Mouse (Mus musculus): Measurements from ENCODE around the gene Spns3. TPM values are rescaled to one million over a fixed set of nuclear protein-coding genes. Genes with fewer than 3 reads are reported as not detected.
A peak's percentile ranks its signal among the peaks of the same experiment; 100 is the strongest.

The Spns3 gene
- polyA plus RNA-seq, 1 experiment from 2014 or later: 0.99 TPM

DNA sequence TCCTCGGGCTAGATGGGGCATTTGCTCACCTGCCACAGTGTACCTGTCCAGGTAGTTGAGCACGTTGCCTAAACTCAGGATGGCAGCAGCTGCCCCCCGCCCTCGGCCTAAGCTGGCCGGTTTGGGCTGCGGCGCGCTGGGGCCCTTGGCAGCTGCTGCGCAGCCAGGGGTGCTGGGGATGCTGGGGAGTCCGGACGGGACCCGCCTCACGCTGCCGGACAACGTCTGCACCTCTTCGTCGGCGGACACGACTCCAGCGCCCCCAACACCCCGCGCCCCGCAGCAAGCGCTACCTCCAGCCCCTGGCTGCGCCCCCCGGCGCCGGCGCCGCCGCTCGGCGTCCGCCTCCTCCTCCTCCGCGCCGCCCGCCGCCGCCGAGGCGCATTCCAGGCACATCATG lies 60.9 kb downstream of the Spns3 start:
- Histone ChIP-seq H3K4me1 (replicated peaks; ENCODE audit: insufficient read depth, low read length) (0 out of 2 replicates have a peak, but pooled peaks cover 8% of the 10 kb centered on the region), H3K36me3 (ENCODE audit: insufficient read depth, low read length) (no peaks in the 10 kb centered on the region), H3K9me3 (replicated peaks; ENCODE audit: low read length) (no peaks in the 10 kb centered on the region), H3K4me3 (replicated peaks; ENCODE audit: low read depth, low read length) (peak overlapping the region; percentile 64), H3K27me3 (ENCODE audit: insufficient read depth, low read length) (no peaks in the 10 kb centered on the region), H3K9ac (ENCODE audit: low read depth, low read length) (peak overlapping the region; percentile 49), H3K27ac (no peak overlapping the region), H3K4me2 (ENCODE audit: low read length) (peak overlapping the region; percentile 98)
- no peak for DNase-seq (ENCODE audit: low spot score)
- TF ChIP-seq CTCF (IDR thresholded peaks at IDR 0.05; ENCODE audit: low read depth): no peak
- 0 out of 2 replicates have a peak, but pooled peaks have one; percentile 3 for ATAC-seq (replicated peaks; ENCODE audit: low FRiP score, low read depth)
- WGBS: under 1% methylated on average over 30 of the region's 42 CpGs

DNA sequence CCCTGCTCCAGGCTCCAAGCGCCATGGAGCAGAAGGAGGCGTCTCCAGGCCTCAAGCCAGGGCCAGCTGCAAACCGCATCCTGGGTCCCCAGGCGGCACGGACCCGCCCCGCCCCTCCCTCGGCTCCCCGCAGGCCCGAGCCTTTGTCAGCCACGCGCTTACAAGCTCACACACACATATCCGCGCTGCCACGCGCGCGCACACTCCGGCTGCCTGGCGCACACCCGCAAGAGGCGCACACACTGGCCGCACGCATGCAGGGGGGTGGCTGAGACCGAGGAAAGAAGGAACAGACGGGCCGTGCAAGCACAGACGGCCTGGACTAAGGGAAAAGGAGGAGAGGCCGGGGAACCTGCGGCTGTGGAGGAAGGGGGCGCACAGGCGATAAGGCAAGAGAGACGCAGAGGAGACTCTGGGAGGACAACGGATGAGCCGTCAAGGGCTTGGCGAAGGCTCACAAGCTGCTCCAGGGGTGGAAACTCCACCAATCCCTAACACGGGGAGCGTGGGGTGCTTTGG lies 61.5 kb downstream of the Spns3 start:
- H3K36me3 ChIP-seq (ENCODE audit: insufficient read depth, low read length): no peaks in the 10 kb centered on the region
- peak overlapping the region; percentile 98 for H3K4me2 ChIP-seq (ENCODE audit: low read length)
- 0 out of 2 replicates have a peak, but pooled peaks cover 8% of the 10 kb centered on the region for H3K4me1 ChIP-seq (replicated peaks; ENCODE audit: insufficient read depth, low read length)
- H3K9me3 ChIP-seq (replicated peaks; ENCODE audit: low read length): no peaks in the 10 kb centered on the region
- no peaks in the 10 kb centered on the region for H3K27me3 ChIP-seq (ENCODE audit: insufficient read depth, low read length)
- WGBS: 1% methylated on average over 38 of the region's 38 CpGs
- ATAC-seq (replicated peaks; ENCODE audit: low FRiP score, low read depth): no peak
- 0 out of 2 replicates have a peak overlapping the region, but pooled peaks have one; percentile 2 for H3K27ac ChIP-seq
- TF ChIP-seq CTCF (IDR thresholded peaks at IDR 0.05; ENCODE audit: low read depth): no peak
- peak; percentile 46 for DNase-seq (ENCODE audit: low spot score)
- peak overlapping the region; percentile 64 for H3K4me3 ChIP-seq (replicated peaks; ENCODE audit: low read depth, low read length)
- peak overlapping the region; percentile 49 for H3K9ac ChIP-seq (ENCODE audit: low read depth, low read length)

DNA sequence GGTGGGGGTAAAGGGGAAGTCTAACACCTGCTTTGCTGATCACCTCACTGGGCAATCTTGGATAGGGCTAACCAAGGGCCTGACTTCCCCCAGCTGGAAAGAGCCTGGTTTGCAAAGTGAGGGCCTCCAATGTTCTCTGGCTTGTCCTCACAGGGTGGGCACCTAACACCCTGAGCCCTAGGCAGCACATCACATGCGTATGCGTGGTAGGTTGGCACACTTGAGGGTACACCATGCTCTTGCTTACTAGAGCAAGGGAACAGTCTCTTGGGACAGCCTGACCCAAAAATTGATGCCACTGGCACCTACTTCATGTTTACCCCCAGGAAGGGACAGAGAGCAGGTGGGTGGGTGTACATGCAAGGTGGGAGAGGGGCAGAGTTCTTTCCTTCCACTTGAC lies 62.6 kb downstream of the Spns3 start:
- ATAC-seq (replicated peaks; ENCODE audit: low FRiP score, low read depth): no peak
- Histone ChIP-seq H3K36me3 (ENCODE audit: insufficient read depth, low read length) (no peaks in the 10 kb centered on the region), H3K4me3 (replicated peaks; ENCODE audit: low read depth, low read length) (no peak overlapping the region), H3K27me3 (ENCODE audit: insufficient read depth, low read length) (no peaks in the 10 kb centered on the region), H3K4me1 (replicated peaks; ENCODE audit: insufficient read depth, low read length) (0 out of 2 replicates have a peak, but pooled peaks cover 8% of the 10 kb centered on the region), H3K4me2 (ENCODE audit: low read length) (peak overlapping the region; percentile 14; the same call in 1 of the 2 replicates), H3K9ac (ENCODE audit: low read depth, low read length) (no peak overlapping the region), H3K9me3 (replicated peaks; ENCODE audit: low read length) (no peaks in the 10 kb centered on the region), H3K27ac (no peak overlapping the region)
- 94% methylated on average over 2 of the region's 2 CpGs for whole genome bisulfite sequencing
- DNase-seq (ENCODE audit: low spot score): no peak
- no peak for TF ChIP-seq CTCF (IDR thresholded peaks at IDR 0.05; ENCODE audit: low read depth)

DNA sequence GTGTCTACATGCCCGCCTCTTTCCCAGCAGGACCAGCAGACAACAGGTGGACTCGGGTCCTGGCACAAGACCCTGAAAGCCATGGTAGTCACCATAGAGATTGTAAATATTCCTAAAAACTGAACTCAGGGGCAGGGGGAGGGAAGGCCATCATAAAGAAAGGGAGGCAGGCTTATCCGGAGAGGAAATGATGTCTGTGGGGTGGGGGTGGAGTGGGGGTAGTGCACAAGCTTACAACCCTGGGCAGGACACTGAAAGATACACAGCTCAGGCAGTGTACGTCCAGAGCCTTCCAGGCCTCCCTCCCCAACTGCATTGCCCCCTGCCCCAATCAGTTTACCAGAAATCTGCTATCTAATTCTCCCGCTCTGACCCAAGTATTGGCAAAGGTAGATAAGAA lies 63.1 kb downstream of the Spns3 start:
- no peak overlapping the region for H3K27ac ChIP-seq
- H3K4me3 ChIP-seq (replicated peaks; ENCODE audit: low read depth, low read length): no peak overlapping the region

DNA sequence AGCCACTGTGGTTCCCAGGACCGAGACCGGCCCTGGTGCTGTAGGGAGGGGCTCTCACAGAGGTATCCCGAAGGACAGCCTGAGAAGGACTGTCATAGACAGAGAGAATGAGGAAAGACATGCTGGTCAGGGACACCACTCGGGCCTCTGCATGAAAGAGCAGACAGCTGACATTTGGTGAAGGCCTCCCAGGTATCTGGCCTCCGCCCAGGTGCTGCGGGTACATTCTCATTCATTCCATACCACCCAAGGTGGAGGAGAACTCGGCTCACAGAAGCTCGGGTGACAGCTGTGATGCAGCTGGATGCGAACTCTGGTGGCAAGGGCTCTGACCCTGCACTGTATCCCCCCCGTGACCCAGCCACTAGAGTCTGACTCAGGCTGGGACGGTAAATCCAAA lies 64.3 kb downstream of the Spns3 start:
- no peaks in the 10 kb centered on the region for H3K9me3 ChIP-seq (replicated peaks; ENCODE audit: low read length)
- 0 out of 2 replicates have a peak, but pooled peaks cover 8% of the 10 kb centered on the region for H3K4me1 ChIP-seq (replicated peaks; ENCODE audit: insufficient read depth, low read length)
- 60% methylated on average over 11 of the region's 11 CpGs for WGBS
- H3K4me3 ChIP-seq (replicated peaks; ENCODE audit: low read depth, low read length): no peak overlapping the region
- ATAC-seq (replicated peaks; ENCODE audit: low FRiP score, low read depth): no peak
- H3K36me3 ChIP-seq (ENCODE audit: insufficient read depth, low read length): no peaks in the 10 kb centered on the region
- H3K4me2 ChIP-seq (ENCODE audit: low read length): no peak overlapping the region
- no peak overlapping the region for H3K27ac ChIP-seq
- TF ChIP-seq CTCF (IDR thresholded peaks at IDR 0.05; ENCODE audit: low read depth): no peak
- no peaks in the 10 kb centered on the region for H3K27me3 ChIP-seq (ENCODE audit: insufficient read depth, low read length)
- no peak overlapping the region for H3K9ac ChIP-seq (ENCODE audit: low read depth, low read length)
- no peak for DNase-seq (ENCODE audit: low spot score)

More for the DNA sequence above, 63.1 kb downstream of the Spns3 start:
- Histone ChIP-seq H3K27me3 (ENCODE audit: insufficient read depth, low read length) (no peaks in the 10 kb centered on the region), H3K9ac (ENCODE audit: low read depth, low read length) (no peak overlapping the region), H3K9me3 (replicated peaks; ENCODE audit: low read length) (no peaks in the 10 kb centered on the region), H3K4me1 (replicated peaks; ENCODE audit: insufficient read depth, low read length) (0 out of 2 replicates have a peak, but pooled peaks cover 8% of the 10 kb centered on the region), H3K4me2 (ENCODE audit: low read length) (peak overlapping the region; percentile 14; the same call in 1 of the 2 replicates), H3K36me3 (ENCODE audit: insufficient read depth, low read length) (no peaks in the 10 kb centered on the region)
- ATAC-seq (replicated peaks; ENCODE audit: low FRiP score, low read depth): no peak
- TF ChIP-seq CTCF (IDR thresholded peaks at IDR 0.05; ENCODE audit: low read depth): no peak
- WGBS: 52% methylated on average over 5 of the region's 5 CpGs
- no peak for DNase-seq (ENCODE audit: low spot score)

DNA sequence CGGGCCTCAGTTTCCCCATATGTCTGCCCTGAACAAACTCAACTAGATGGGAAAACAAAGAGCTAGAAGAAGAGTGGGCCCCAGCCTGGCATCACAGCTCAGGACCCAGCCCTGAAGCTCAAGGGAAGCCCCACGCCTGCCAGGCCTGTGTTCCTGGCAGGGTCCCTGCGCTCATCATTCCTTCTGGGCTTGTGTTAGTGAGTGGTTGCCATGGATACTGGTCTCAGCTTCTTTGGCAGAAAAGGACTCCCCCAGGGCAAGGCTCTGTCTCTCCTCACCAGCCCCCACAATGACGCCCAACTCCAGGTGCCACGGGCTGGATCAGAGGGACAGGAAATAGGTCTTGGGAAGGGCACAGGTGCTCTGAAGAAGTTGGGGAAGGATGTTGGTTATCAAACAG lies 65.1 kb downstream of the Spns3 start:
- H3K36me3 ChIP-seq (ENCODE audit: insufficient read depth, low read length): no peaks in the 10 kb centered on the region
- 74% methylated on average over 5 of the region's 5 CpGs for WGBS
- H3K9me3 ChIP-seq (replicated peaks; ENCODE audit: low read length): no peaks in the 10 kb centered on the region
- H3K27ac ChIP-seq: no peak overlapping the region
- no peak overlapping the region for H3K4me2 ChIP-seq (ENCODE audit: low read length)
- no peaks in the 10 kb centered on the region for H3K27me3 ChIP-seq (ENCODE audit: insufficient read depth, low read length)
- 0 out of 2 replicates have a peak, but pooled peaks cover 8% of the 10 kb centered on the region for H3K4me1 ChIP-seq (replicated peaks; ENCODE audit: insufficient read depth, low read length)
- no peak overlapping the region for H3K9ac ChIP-seq (ENCODE audit: low read depth, low read length)
- DNase-seq (ENCODE audit: low spot score): no peak
- H3K4me3 ChIP-seq (replicated peaks; ENCODE audit: low read depth, low read length): no peak overlapping the region
- no peak for ATAC-seq (replicated peaks; ENCODE audit: low FRiP score, low read depth)
- no peak for TF ChIP-seq CTCF (IDR thresholded peaks at IDR 0.05; ENCODE audit: low read depth)

Data from kidney, postnatal 0 days (tissue).